Mouse (Mus musculus) hematopoietic stem cell, adult 5-6 weeks (primary cell): ENCODE measurements around the gene Olfr918. TPM values are rescaled to one million over a fixed set of nuclear protein-coding genes. Genes with fewer than 3 reads are reported as not detected.

Source experiments
- ATAC-seq, 2 experiments: fragments of 125-278 bp in 1 of 2; replicated peaks in 1 of 2; 2 replicates each; pipeline ENCODE4 v1.8.0; 2016 to 2017; ENCODE audit warnings: inconsistent platforms in 2 of 2, mild to moderate bottlenecking in 2 of 2, moderate number of reproducible peaks in 2 of 2, low read depth in 1 of 2, moderate TSS enrichment in 1 of 2; ENCODE audit not compliant: low FRiP score in 2 of 2, poor library complexity in 2 of 2, severe bottlenecking in 2 of 2, insufficient read depth in 1 of 2, low TSS enrichment in 1 of 2
- total RNA-seq: library from RNA; stranded (forward); fragments of 172-1452, 232-1000 nt; gene quantifications from 2 replicates; pipeline ENCODE4 v1.2.3, GENCODE M21; 2017

Gene Olfr918
- total RNA-seq = not detected in 2 replicates

- ATAC-seq = no peak
Observed at GRCm38 (mm10) chr9:38674501-38674900, at the start of gene Olfr918. Olfr918 (minus strand) TSS chr9:38674601.

DNA sequence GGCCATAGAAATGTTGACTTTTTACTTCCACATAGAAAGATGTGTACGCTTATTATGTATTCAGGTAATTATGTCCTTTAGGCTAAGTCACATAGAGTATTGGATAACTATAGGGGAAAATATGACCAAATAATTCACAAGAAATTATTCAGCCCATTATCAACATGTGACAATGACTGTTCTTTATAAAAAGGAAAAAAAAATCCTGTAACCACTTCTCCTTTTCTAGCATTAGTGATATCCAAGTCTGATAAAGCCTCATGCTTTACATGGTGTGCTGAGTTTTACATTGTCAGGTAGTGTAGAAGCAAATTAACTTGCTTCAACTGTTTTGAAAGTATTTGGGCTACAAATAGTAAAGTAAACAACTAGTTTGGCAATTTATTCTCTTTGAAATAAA lies 49.6 kb upstream of the Olfr918 start:
- ATAC-seq = peak; percentile 56 to 60; a peak in 2 of 4 replicates

DNA sequence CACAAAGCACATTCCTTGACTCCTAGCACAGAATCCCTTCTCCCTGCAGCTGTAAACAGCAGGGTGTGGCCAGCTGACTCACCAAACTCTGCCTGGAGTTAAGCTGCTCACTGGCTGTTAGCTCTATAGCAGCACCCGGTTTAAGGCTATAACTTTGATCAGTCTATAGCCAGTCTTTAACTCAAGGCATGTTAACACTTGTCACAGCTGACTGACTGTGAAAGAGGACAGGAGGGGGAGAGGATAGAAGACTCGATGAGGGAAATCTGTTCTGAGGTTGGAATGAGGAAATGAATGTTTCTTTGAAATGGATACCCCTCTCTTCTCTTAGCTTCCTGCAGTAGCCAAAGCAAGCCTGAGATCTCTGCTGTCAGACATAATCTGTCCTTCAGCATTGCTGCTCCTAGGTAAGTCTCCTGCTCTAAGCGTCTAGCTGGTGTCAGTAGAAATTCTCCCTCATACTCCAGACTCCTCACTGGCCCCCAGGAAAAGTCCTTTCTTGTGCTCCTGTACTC lies 44.6 kb upstream of the Olfr918 start:
- ATAC-seq = peak; percentile 43 to 51; a peak in 3 of 4 replicates

- peak; percentile 86 to 97 for ATAC-seq
Observed at GRCm38 (mm10) chr9:38718102-38718501, 43.7 kb upstream of the Olfr918 start, which contains the start of gene Vwa5a. Vwa5a (plus strand) TSS chr9:38718268.

- ATAC-seq = no peak
Observed at GRCm38 (mm10) chr9:38672887-38673286, 1.5 kb downstream of the Olfr918 start.

- no peak for ATAC-seq
Observed at GRCm38 (mm10) chr9:38665742-38666141, 8.7 kb downstream of the Olfr918 start, which contains the start of gene Olfr917. Olfr917 (minus strand) TSS chr9:38665842.

GRCm38 (mm10) chr9:38659775-38660174 lies 14.6 kb downstream of the Olfr918 start, which contains the start of gene Olfr916:
Olfr916 (minus strand) TSS chr9:38659875.
- ATAC-seq = no peak

DNA sequence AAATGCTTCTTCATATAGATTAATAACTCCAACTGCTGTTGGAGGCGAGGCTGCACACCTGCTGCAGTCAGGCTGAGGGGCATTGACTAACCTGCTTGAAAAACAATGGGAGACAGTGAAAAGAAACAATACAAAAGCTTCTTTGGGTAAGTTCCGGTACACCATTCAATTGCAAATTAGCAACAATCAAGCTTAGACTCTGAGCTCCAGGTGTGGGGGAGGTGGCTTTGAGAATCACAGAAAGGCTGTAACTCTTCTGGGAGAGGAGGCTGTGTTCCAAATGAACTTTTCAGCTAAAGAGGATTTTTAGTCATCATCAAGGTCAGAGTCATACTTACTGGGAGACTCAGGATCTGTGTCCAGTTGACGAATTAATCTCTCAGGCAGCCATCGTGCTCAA lies 42.0 kb downstream of the Olfr918 start:
- no peak for ATAC-seq

Other genes starting within 250 kb of the Olfr918 start
- gene Olfr901, start 245.1 kb downstream of the Olfr918 start, total RNA-seq = not detected in 2 replicates
- not detected in 2 replicates for gene Olfr902, start 226.9 kb downstream of the Olfr918 start, total RNA-seq
- not detected in 2 replicates for gene Olfr904, start 211.5 kb downstream of the Olfr918 start, total RNA-seq
- gene Olfr905, start 203.5 kb downstream of the Olfr918 start, total RNA-seq = not detected in 2 replicates
- not detected in 2 replicates for gene Olfr906, start 187.5 kb downstream of the Olfr918 start, total RNA-seq
- gene Olfr907, start 178.8 kb downstream of the Olfr918 start, total RNA-seq = not detected in 2 replicates
- gene Olfr911-ps1, start 153.0 kb downstream of the Olfr918 start, total RNA-seq = not detected in 2 replicates
- not detected in 2 replicates for gene Olfr910, start 136.8 kb downstream of the Olfr918 start, total RNA-seq
- not detected in 2 replicates for gene Olfr912, start 94.4 kb downstream of the Olfr918 start, total RNA-seq
- not detected in 2 replicates for gene Olfr913, start 81.8 kb downstream of the Olfr918 start, total RNA-seq
- gene Olfr914, start 69.5 kb downstream of the Olfr918 start, total RNA-seq = not detected in 2 replicates
- not detected in 2 replicates for gene Olfr916, start 14.7 kb downstream of the Olfr918 start, total RNA-seq
- not detected in 2 replicates for gene Olfr917, start 8.8 kb downstream of the Olfr918 start, total RNA-seq
- gene Olfr919, start 29.1 kb upstream of the Olfr918 start, total RNA-seq = not detected in 2 replicates
- 50.0 and 74.2 TPM in 2 replicates for gene Vwa5a, start 43.7 kb upstream of the Olfr918 start, total RNA-seq
- 0.75 and 1.2 TPM in 2 replicates for gene Olfr920, start 77.7 kb upstream of the Olfr918 start, total RNA-seq
- not detected in 2 replicates for gene Olfr921, start 98.5 kb upstream of the Olfr918 start, total RNA-seq
- gene Olfr922, start 140.0 kb upstream of the Olfr918 start, total RNA-seq = not detected in 2 replicates
- not detected in 2 replicates for gene Olfr923, start 151.9 kb upstream of the Olfr918 start, total RNA-seq
- not detected in 2 replicates for gene Olfr924, start 169.8 kb upstream of the Olfr918 start, total RNA-seq
- not detected in 2 replicates for gene Olfr26, start 180.5 kb upstream of the Olfr918 start, total RNA-seq
- gene Olfr926, start 202.5 kb upstream of the Olfr918 start, total RNA-seq = not detected in 2 replicates